Mouse (Mus musculus) stomach, embryonic 16.5 days (tissue): ENCODE results near the gene 4930572O03Rik. TPM values are rescaled to one million over a fixed set of nuclear protein-coding genes. Genes with fewer than 3 reads are reported as not detected.

Experiments
- polyA plus RNA-seq: library from polyadenylated mRNA; unstranded; fragments of >200 nt; fragmentation: Nextera tagmentation; extraction: Ambion mirVana; gene quantifications from 2 replicates; pipeline ENCODE4 v1.2.1, GENCODE M21; 2015

4930572O03Rik gene
- polyA plus RNA-seq, 1 experiment from 2014 or later: not detected

Other genes with a start within 250 kb of the 4930572O03Rik start
- gene Gm21149, start 180.5 kb downstream of the 4930572O03Rik start, polyA plus RNA-seq: not detected in 2 replicates
- gene Gm21190, start 127.8 kb downstream of the 4930572O03Rik start, polyA plus RNA-seq: not detected in 2 replicates
- not detected in 2 replicates for gene Gm21083, start 79.7 kb downstream of the 4930572O03Rik start, polyA plus RNA-seq
- gene Speer4d, start 38.0 kb downstream of the 4930572O03Rik start, polyA plus RNA-seq: not detected in 2 replicates
- not detected in 2 replicates for gene Speer4c, start 57.2 kb upstream of the 4930572O03Rik start, polyA plus RNA-seq